Mouse (Mus musculus) hindbrain, embryonic 16.5 days (tissue): ENCODE measurements at regions not wholly inside any gene's neighbourhood (a gene's known extent, or its start where the extent isn't known, plus 50 kb on each side); places are given as distances from the start of the nearest gene placed in this dataset.
A peak's percentile ranks its signal among the peaks of the same experiment; 100 is the strongest.

Source experiments
- ATAC-seq: fragments of 200-750 bp; cut with Nextera tagmentation; 2 replicates; pipeline ENCODE4 v1.8.0; 2017; ENCODE audit warnings: moderate TSS enrichment, moderate library complexity
- H3K27ac ChIP-seq: fragments of 300-500 bp; sonication (generic); 2 replicates; pipeline ENCODE4 v1.5.1; 2014; ENCODE audit warnings: low read depth, mild to moderate bottlenecking, control low read depth, low read length, moderate library complexity
- H3K27me3 ChIP-seq: fragments of 300-500 bp; sonication (generic); replicated peaks from 2 replicates; pipeline ENCODE4 v1.6.1; 2014; ENCODE audit warnings: low read length; ENCODE audit not compliant: control insufficient read depth, insufficient read depth
- H3K36me3 ChIP-seq: fragments of 300-500 bp; sonication (generic); 2 replicates; pipeline ENCODE4 v1.6.1; 2014; ENCODE audit warnings: mild to moderate bottlenecking, low read length, moderate library complexity, mixed read lengths; ENCODE audit not compliant: control insufficient read depth, insufficient read depth
- H3K4me1 ChIP-seq: fragments of 300-500 bp; sonication (generic); 2 replicates; pipeline ENCODE4 v1.6.1; 2014; ENCODE audit warnings: low read depth, low read length; ENCODE audit not compliant: control insufficient read depth, insufficient read depth
- H3K4me2 ChIP-seq: fragments of 300-500 bp; sonication (generic); 2 replicates; pipeline ENCODE4 v1.6.1; 2014; ENCODE audit warnings: mild to moderate bottlenecking, low read length, control low read depth, moderate library complexity
- H3K4me3 ChIP-seq: fragments of 300-500 bp; sonication (generic); 2 replicates; pipeline ENCODE4 v1.5.1; 2014; ENCODE audit warnings: mild to moderate bottlenecking, low read length, control low read depth, moderate library complexity
- H3K9ac ChIP-seq: fragments of 300-500 bp; sonication (generic); 2 replicates; pipeline ENCODE4 v1.6.1; 2014; ENCODE audit warnings: low read depth, mild to moderate bottlenecking, control low read depth, low read length, moderate library complexity
- H3K9me3 ChIP-seq: fragments of 300-500 bp; sonication (generic); 2 replicates; pipeline ENCODE4 v1.6.1; 2014; ENCODE audit warnings: mild to moderate bottlenecking, low read length, moderate library complexity; ENCODE audit not compliant: control insufficient read depth
- WGBS: fragments of 180-500 bp; shearing (Covaris S2); extraction: QIAGEN DNeasy Blood & Tissue Kit; methylation state at CpG from one replicate; pipeline ENCODE4 v1.1.7; 2014; 5-methylcytosine and 5-hydroxymethylcytosine counted together

- Histone ChIP-seq H3K4me3 (no peak overlapping the region), H3K9ac (no peak overlapping the region), H3K36me3 (no peaks in the 10 kb centered on the region), H3K27ac (no peak overlapping the region), H3K4me2 (no peak overlapping the region), H3K4me1 (peaks cover 9% of the 10 kb centered on the region), H3K9me3 (no peaks in the 10 kb centered on the region), H3K27me3 (no peaks in the 10 kb centered on the region)
- peak; percentile 67 for ATAC-seq
- WGBS, result 29% methylated on average over 4 of the region's 4 CpGs
These were observed 214.4 kb downstream of the Trim29 start for GRCm38 (mm10) chr9:43524947-43525565.

GRCm38 (mm10) chr9:43532187-43532586, 211.6 kb upstream of the Nectin1 start:
- 85% methylated on average over 2 of the region's 2 CpGs for WGBS
- Histone ChIP-seq H3K4me1 (no peaks in the 10 kb centered on the region), H3K4me3 (no peak overlapping the region), H3K27ac (no peak overlapping the region), H3K9ac (no peak overlapping the region), H3K9me3 (no peaks in the 10 kb centered on the region), H3K27me3 (no peaks in the 10 kb centered on the region), H3K4me2 (no peak overlapping the region), H3K36me3 (no peaks in the 10 kb centered on the region)
- ATAC-seq, result no peak

GRCm38 (mm10) chr9:43535967-43536366, 207.8 kb upstream of the Nectin1 start:
- Histone ChIP-seq H3K27me3 (no peaks in the 10 kb centered on the region), H3K4me3 (no peak overlapping the region), H3K9me3 (no peaks in the 10 kb centered on the region), H3K27ac (no peak overlapping the region), H3K9ac (no peak overlapping the region), H3K4me1 (no peaks in the 10 kb centered on the region), H3K36me3 (no peaks in the 10 kb centered on the region), H3K4me2 (no peak overlapping the region)
- no peak for ATAC-seq
- WGBS, result 91% methylated on average over 7 of the region's 7 CpGs

GRCm38 (mm10) chr9:43537121-43537520, 206.7 kb upstream of the Nectin1 start:
- H3K4me1 ChIP-seq, result no peaks in the 10 kb centered on the region
- no peaks in the 10 kb centered on the region for H3K36me3 ChIP-seq
- no peak overlapping the region for H3K27ac ChIP-seq
- 89% methylated on average over 11 of the region's 11 CpGs for WGBS
- no peak for ATAC-seq
- no peak overlapping the region for H3K9ac ChIP-seq
- H3K27me3 ChIP-seq, result no peaks in the 10 kb centered on the region
- no peak overlapping the region for H3K4me3 ChIP-seq
- H3K9me3 ChIP-seq, result no peaks in the 10 kb centered on the region
- no peak overlapping the region for H3K4me2 ChIP-seq

- H3K4me3 ChIP-seq, result no peak overlapping the region
- no peak overlapping the region for H3K4me2 ChIP-seq
- no peaks in the 10 kb centered on the region for H3K36me3 ChIP-seq
- ATAC-seq, result no peak
- no peak overlapping the region for H3K9ac ChIP-seq
- WGBS, result 89% methylated on average over 3 of the region's 3 CpGs
- H3K9me3 ChIP-seq, result no peaks in the 10 kb centered on the region
- H3K27ac ChIP-seq, result no peak overlapping the region
- peaks cover 2% of the 10 kb centered on the region for H3K4me1 ChIP-seq
- no peaks in the 10 kb centered on the region for H3K27me3 ChIP-seq
These were observed 203.7 kb upstream of the Nectin1 start for GRCm38 (mm10) chr9:43540131-43540530.

- peaks cover 6% of the 10 kb centered on the region for H3K4me1 ChIP-seq
- no peak overlapping the region for H3K4me3 ChIP-seq
- H3K27ac ChIP-seq, result no peak overlapping the region
- WGBS, result 78% methylated on average over 8 of the region's 8 CpGs
- H3K27me3 ChIP-seq, result no peaks in the 10 kb centered on the region
- no peaks in the 10 kb centered on the region for H3K36me3 ChIP-seq
- no peak for ATAC-seq
- H3K9ac ChIP-seq, result no peak overlapping the region
- H3K4me2 ChIP-seq, result no peak overlapping the region
- H3K9me3 ChIP-seq, result no peaks in the 10 kb centered on the region
These were observed 202.6 kb upstream of the Nectin1 start for GRCm38 (mm10) chr9:43541234-43541633.

- H3K9ac ChIP-seq, result no peak overlapping the region
- no peak for ATAC-seq
- H3K9me3 ChIP-seq, result no peaks in the 10 kb centered on the region
- 88% methylated on average over 9 of the region's 9 CpGs for WGBS
- no peaks in the 10 kb centered on the region for H3K36me3 ChIP-seq
- no peaks in the 10 kb centered on the region for H3K27me3 ChIP-seq
- no peak overlapping the region for H3K27ac ChIP-seq
- H3K4me3 ChIP-seq, result no peak overlapping the region
- peaks cover 6% of the 10 kb centered on the region for H3K4me1 ChIP-seq
- no peak overlapping the region for H3K4me2 ChIP-seq
These were observed 201.6 kb upstream of the Nectin1 start for GRCm38 (mm10) chr9:43542077-43542654.

- WGBS, result 33% methylated on average over 15 of the region's 15 CpGs
- Histone ChIP-seq H3K36me3 (no peaks in the 10 kb centered on the region), H3K27me3 (no peaks in the 10 kb centered on the region), H3K4me2 (peak overlapping the region; percentile 18), H3K9me3 (no peaks in the 10 kb centered on the region), H3K27ac (no peak overlapping the region), H3K9ac (0 out of 2 replicates have a peak overlapping the region, but pooled peaks have one; percentile 26), H3K4me1 (peaks cover 10% of the 10 kb centered on the region), H3K4me3 (no peak overlapping the region)
- peak; percentile 61 for ATAC-seq
These were observed 198.7 kb upstream of the Nectin1 start for GRCm38 (mm10) chr9:43545081-43545565.

GRCm38 (mm10) chr9:43548883-43549282, 194.9 kb upstream of the Nectin1 start:
- no peak overlapping the region for H3K27ac ChIP-seq
- no peak for ATAC-seq
- WGBS, result 37% methylated on average over 4 of the region's 4 CpGs
- no peak overlapping the region for H3K4me3 ChIP-seq
- H3K27me3 ChIP-seq, result no peaks in the 10 kb centered on the region
- no peaks in the 10 kb centered on the region for H3K9me3 ChIP-seq
- peaks cover 10% of the 10 kb centered on the region for H3K4me1 ChIP-seq
- H3K9ac ChIP-seq, result no peak overlapping the region
- no peaks in the 10 kb centered on the region for H3K36me3 ChIP-seq
- no peak overlapping the region for H3K4me2 ChIP-seq
